Mouse (Mus musculus): Measurements from ENCODE around the gene C1qtnf5.

The C1qtnf5 gene

DNA sequence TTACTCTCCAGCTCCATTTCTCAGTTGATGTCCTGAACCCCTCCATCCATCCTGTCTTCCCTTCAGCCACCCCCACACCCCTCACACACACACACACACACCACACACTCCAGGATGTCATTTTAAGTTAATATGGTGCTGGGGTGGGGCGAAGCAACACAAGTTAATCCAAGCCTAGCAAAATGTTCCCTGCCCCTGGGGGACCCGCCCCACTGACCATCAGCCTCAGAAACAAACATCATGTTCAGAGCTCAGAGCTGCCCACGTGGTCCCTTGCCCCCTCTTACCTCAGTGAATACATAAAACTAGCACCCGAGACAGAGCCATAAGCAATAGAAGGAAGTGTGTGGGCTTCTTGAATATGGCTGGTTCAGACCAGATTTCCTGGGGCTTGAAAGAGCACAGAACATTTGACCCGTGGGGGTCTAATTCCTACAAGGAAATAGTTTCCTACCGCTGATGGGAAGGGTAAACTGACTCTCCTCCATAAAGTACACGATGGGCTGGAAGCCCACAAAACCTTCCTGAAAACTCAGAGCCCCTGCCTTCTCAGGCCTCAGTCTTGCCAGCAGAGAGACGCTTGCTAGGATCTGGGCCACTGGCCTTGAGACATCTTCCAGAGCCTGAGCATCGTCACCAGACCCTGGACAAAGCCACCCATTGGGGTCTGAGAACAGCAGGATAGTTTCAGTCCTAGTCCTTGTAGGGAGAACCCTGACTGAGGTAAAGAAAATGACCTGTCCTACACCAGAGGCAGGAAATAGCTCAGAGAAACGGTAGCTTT lies 26.9 kb upstream of the C1qtnf5 start:
- no peak for DNase-seq (ENCODE audit: low read depth, low spot score)

DNA sequence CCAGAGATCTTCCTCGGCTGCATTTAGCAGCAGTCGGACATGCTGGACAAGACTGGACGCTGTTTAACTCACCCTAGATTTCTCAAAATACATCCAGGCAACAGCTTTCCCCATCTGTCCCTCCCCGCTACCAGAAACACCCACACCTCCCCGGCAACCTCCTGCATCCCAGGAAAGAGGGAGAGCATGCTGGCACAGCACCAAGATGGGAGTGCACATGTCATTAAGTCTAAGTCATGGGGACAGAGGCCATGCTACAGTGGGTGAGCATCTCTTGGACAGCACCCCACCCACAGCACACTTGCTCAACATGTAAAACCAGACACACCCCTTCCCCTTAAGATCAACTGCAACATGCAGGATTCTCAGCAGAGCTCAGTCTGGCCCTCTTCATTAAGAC lies 26.1 kb upstream of the C1qtnf5 start:
- no peak for DNase-seq (ENCODE audit: low read depth, low spot score)

DNA sequence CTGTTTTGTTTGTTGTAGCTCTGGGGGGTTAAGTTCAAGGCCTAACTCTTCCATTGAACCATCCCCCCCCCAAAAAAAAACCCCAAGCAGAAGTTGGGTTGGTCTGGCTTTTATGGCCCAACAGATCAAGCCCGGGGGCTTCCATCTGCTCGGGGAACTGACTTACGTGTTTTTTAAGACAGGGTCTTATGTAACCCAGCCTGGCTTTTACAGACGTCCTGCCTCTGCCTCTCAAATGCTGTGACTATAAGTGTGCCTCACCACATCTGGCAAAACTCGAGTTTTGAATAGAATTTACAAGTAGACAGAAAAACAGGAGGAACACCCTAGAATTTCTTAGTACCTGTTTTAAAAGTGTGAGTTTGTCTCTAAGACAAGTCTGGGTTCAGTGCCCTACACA lies 25.5 kb upstream of the C1qtnf5 start:
- DNase-seq (ENCODE audit: low read depth, low spot score) = no peak

DNA sequence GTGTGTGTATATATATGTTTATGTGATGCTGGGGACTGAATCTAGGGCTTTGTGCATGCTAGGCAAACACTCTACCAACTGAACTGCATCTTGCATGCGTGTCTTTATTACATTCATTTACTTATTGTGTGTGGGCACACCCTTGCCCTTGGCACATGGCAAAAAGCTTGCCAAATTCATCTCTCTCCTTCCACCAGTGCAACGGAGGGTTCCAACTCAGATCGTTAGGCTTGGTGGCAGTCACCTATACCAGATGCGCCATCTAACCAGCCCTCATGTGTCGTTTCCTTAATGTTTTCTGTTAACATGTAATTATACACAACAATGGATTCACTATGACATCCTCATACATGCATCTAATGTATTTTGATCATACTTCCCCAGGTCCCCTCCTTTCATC lies 24.8 kb upstream of the C1qtnf5 start:
- no peak for DNase-seq (ENCODE audit: low read depth, low spot score)

DNA sequence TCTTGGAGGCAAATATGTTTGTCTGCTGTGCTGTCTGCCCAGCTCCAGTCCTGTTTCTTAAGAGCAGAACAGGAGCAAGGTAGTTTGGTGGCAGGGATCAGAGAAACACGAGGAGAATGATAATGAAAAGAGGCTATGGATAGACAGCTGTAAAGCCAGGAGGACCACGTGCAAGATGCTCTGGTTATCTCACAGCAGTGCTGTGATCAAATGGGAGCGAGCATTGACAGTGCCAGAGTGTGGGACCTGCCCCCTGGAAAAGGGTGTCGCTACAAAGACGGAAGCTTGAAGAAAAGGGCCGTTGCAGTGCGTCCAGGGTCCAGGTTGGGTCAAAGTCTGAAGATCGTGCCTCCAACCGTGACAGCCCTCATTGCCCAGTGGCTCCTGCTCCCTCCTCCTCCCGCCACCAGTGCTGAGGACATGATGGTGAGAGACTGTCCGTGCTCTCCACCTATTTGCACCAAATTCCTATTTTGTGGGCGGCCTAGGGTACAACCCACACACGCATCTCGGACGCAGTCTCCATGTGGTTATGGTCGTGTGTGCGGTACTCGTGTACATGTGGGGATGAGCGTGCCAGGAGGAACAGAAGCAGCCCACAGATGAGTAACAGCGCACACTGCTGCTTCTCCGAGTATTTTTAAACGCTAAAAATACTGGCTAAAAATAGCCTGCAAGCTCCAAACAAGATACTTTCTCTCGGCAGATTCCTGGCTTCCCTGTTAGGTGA lies 23.5 kb upstream of the C1qtnf5 start:
- no peak for DNase-seq (ENCODE audit: low read depth, low spot score)

DNA sequence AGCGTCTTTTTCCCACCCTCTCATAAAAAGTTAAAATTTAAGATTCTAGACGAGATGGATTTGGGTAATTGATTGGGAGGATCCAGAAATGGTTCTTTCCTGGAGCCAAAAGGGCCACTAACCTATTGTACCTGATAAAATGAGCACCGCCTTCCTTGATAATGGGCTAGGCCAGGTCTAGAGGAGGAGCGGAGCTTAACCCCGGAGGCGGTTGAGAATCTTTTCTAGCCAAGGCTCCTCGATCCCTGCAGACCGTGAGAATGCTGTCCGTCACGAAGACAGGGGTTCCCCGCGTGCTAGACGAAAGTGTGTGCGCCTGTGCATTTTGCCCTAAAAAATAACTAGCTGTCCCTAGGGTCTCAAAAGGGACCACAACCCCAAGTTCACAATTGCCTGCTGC lies 22.8 kb upstream of the C1qtnf5 start:
- no peak for DNase-seq (ENCODE audit: low read depth, low spot score)

DNA sequence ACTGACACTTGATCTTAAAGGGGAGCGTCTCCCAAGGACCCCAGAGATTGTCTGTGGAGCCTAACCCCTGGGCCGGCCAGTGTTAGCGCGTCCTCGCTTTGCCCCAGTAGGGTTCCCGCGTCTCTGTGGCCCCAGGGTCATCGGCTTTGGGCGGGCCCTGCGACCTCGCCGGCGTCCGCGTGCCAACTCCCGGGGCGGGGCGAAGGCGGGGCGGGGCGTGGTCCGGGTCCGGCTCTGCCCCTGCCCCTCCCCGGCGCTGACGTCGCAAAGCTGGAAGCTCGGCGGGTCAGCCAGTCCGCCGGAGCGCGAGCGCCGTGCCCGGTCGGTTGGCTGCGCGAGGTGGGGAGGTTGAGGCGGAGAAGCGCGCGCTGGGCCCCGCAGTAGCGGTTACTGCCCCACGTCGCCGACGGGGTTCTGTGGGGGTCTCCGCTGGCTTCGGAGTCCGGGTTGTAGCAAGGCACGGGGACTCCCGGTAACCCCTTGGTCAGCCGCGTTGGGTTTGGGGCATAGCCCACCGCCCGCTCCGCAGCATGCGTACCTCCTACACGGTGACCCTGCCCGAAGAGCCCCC lies 22.3 kb upstream of the C1qtnf5 start:
- DNase-seq (ENCODE audit: low read depth, low spot score) = peak; percentile 74

DNA sequence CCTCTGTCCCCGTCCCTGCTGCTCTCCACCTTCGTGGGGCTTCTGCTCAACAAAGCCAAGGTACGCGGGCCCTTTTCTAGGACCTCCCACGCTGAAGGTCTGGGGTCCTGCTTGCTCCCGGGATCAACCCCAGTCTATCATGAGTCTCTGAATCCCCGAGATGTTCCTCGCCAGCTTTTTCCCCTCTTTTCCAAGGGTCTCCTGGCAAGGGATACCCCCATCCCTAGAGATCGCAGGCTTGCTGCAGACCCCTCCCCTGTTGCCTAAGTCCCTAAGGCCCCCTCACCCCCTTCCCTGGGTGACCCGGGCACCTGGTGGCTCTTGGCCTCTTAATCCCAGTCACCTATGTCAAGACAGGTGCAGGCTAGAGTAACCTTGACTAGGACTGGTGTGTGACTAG lies 21.8 kb upstream of the C1qtnf5 start:
- no peak for DNase-seq (ENCODE audit: low read depth, low spot score)

DNA sequence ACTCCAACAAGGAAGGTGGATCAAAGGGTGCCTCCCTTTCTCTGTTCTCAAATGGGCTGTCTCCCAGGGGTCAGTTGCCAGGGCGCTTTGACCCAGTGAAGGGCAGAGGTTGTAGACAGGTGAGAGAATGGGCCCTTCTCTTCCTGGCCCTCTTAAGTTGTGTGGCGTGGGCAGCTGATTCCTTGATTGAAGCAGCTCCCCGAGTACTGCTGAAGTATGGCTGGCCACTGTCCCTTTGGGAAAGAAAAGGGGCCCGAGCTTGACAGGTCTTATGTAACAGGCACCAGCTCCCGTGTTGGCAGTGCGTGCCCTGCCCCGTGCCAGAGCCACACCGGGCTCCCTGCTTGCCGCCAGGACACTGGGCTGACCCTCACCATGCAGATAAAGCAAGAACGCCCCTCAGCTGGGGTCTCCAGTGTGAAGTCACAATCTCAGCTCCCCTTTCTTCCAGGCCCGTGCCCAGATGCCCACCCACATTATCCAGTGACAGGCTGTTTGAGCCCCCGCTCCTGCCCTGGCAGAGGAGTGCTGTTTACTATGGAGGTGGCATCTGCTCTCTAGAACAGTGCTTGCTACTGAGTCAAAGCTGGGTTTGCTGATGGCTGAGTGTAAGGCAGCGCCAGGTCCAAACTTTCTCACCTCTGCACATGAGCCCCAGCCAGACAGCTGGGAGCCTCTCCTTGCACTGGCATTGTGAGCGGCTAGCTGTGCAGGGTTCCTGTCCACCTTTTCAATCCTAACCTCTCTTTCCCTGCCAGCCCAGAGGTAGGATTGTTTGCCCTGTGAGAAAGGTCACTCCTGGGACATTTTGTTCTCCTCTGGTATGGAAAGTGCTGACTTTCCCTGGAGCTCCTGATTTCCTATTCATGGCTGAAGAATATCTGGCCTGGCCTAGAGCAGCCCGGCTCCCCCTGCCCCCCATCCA lies 21.0 kb upstream of the C1qtnf5 start:
- no peak for DNase-seq (ENCODE audit: low read depth, low spot score)

DNA sequence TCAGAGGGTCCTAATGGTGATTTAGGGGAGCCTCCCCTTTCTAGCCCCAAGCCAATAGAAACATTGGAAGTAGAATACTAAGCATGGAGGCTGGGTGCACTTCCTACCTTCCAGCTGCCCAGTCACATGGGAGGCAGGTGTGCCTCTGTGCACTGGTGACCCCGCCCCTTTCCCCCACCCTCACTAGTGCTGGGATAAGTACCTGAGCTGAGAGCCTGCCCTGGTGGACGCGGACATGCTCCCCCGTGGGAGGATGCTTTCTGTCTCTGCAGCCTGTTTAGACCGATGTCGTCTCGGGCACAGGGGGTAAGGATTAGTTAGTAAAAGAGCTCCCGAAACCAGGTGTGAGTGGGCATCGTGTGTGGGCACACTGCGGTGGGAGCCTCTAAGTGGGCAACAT lies 20.1 kb upstream of the C1qtnf5 start:
- no peak for DNase-seq (ENCODE audit: low read depth, low spot score)

DNA sequence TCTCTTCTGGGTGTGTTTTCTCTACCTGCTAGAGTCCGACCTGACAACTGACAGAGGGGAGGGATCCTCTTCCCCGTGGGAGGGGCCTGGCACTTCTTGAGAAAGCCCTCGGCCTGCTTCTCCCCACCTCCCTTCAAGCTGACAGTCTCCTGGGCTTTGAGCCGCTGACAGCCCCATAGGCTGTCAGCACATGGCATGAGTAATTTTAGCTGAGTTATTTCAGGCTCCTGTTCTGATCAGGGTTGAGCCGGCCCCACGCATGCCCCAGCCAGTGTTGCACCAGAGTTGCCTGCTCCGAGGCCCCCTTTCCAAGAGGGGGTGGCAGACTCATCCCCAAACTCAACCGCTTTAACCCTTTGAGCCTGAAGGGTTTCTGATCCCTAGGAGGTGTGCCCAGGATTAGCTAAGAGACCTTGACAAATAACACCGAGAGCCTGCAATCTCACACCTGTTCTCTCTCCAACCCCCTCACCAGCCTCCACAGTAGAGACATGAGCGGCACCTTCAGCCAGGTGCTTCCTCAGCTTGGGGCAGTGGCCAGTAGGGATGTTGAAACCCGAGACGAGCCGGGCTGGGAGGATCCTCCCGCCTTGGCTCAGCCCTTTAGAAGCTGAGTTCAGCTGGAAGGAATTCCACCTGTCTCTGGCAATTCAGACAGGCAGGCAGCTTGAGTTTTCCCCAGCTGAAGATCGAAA lies 19.1 kb upstream of the C1qtnf5 start:
- no peak for DNase-seq (ENCODE audit: low read depth, low spot score)

DNA sequence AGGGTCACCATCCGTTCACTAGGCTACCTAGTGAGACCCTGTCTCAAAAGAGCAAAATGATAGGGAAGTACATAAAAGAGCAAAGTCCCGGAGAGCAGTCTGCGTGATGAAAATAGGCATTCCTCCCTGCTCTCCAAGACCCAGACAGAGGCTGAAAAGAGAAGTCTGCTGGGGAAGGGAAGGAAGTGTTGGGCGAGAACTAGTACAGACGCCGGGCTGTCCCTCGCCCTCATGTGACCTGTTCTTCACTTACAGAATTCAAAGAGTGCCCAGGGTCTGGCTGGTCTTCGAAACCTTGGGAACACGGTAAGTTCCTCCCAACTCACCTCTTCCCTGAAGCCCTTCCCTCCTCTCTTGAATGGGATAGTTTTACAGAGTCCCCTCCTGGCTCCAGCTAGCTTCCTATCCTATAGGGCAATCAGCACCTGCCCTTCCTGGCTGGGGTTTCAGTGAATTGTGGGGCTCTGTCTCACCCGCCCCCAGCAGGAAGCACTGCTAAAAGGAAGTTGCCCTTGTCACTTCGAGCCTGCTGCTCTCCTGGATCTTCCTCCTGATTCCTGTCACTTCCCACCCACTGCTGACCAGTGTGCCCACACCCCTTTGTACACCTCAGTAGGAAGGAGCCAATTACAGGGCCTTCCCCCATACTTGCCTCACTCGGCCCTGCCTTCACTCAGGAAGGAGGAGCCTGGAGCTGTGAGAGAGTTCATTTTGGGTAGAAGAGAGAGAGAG lies 18.0 kb upstream of the C1qtnf5 start:
- DNase-seq (ENCODE audit: low read depth, low spot score) = no peak

DNA sequence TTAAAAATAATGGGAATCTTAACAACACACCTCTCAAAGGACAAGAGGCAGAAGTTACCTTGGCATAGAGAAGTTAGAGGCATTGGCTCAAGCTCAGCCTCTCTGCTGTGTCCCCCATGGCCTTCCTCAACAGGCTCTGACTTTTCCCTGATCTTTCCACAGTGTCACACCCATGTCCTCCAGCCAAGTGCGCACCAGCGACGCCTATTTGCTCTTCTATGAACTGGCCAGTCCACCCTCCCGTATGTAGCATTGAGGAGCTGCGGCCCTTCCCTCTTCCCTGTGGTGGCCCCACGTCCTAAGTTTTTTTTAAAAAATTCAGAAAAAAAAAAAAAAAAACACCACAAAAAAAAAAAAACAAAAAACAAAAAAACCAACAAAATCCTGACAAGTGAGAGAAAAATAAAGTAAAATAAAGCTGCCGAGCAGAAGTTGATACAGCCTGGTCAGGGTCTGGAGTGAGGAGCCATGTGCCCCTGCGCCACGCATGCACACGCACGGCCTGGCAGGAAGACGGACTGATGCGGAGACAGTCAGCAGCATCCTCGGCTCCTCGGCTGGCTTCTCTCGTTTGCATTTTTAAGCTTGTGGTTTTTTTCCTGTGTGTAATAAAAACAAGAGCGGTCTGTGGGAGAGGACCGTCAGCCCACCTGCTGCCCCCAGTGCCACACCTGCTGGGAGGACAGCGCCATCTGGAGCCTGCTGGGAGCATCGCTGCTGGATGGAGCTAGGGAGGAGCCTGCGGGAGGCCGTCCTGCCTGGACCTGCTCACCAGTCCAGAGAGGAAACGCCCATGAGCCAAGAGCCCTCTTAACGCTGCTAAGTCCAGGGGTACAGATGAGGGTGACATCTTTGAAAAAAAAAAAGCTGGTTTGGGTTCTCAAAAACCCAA lies 13.2 kb upstream of the C1qtnf5 start:
- DNase-seq (ENCODE audit: low read depth, low spot score) = peak; percentile 63

DNA sequence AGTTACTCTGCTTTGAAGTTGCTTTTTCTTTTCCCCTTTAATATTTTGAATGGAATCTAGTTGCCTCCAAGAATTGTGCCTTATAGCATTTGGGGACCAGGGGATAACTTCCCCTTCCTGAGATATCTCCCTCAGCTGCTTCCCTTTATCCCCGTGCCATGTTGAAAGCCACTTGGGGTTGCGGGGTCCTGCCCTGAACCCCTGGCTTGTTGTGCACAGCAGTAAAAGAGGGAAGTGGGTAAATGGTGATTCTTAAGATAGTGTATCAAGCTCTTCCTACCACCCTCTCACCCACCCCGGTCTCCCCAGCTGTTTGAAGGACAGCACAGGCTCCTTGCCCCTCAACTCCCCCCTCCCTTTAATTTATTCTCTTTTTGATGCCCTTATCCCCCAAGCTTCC lies 12.3 kb upstream of the C1qtnf5 start:
- DNase-seq (ENCODE audit: low read depth, low spot score) = no peak

DNA sequence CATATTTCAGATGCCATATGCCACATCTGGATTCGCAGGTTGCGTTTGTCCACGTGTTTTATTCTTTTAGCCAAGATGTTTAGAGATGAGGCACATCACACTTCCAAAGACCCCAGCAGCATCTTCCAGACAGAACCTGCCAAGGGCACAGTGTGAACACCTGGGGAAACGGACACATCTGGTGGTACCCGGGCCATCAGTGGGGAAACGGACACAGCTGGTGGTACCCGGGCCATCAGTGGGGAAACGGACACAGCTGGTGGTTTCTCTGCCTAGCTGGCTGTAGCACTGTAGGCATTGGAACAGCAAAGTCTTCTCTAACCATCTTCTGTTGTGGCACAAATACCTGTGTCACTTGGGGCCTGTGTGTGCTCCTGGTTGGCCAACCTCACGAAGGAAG lies 11.3 kb upstream of the C1qtnf5 start:
- DNase-seq (ENCODE audit: low read depth, low spot score) = no peak

DNA sequence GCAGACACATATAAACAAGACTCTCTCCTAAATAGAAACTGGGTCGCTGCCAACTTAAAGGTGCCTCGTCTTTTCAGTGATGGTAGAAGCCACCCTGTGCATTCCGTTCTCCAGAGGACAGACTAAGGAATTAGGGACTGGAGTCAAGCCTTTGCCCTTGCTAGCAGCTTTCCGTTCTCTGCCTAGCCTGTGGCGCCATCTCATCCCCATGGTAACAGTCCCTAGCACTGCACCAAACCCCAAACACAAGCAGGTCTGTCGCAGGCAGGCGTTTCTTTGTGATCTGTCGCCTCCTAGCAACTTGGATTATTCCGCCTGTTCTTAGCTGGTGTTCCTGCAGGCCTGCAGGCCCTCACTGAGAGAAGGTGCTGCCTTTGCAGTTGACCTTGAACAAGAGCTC lies 10.5 kb upstream of the C1qtnf5 start:
- DNase-seq (ENCODE audit: low read depth, low spot score) = no peak

DNA sequence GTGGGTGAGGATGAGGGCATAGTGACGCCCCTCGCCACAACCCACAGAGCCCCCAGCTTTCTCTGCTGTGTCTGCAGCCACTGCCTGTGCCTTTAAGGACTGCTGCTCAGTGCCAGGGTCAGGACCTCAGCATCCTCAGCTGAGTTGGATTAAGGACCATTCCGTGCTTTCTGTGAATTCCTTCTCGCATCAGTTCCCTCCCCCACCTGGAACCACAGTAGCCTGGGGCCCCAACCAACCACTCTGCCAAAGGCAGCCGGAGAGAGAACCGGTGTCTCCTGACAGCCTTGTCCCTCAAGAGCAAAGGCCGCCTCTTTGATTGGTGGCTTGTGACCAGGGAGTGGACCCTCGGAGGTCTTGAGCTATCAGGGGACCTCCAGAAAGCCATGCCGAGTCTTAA lies 5.6 kb upstream of the C1qtnf5 start, which contains the start of gene Mfrp:
TSS of gene Mfrp (plus strand) at position 240 of the 400 bp plus-strand sequence.
- DNase-seq (ENCODE audit: low read depth, low spot score) = no peak

DNA sequence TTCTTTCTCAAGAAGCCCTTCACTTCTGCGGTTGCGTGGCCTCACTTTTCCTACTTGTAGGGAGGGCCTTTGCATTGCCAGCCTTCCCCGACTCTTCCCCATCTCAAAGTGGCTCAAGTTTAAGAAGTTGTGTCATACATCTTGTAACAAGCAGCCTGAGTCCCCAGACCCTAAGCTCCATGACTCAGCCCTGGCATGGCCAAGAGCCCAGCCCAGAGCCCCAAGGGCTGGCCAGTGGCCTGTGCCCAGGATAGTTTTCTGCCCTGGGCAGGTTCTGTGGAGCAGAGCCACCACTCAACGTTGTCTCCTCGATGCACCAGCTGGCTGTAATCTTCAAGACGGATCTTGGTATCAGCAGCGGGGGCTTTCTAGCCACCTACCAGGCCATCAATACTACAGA lies 2.2 kb upstream of the C1qtnf5 start:
- no peak for DNase-seq (ENCODE audit: low read depth, low spot score)

DNA sequence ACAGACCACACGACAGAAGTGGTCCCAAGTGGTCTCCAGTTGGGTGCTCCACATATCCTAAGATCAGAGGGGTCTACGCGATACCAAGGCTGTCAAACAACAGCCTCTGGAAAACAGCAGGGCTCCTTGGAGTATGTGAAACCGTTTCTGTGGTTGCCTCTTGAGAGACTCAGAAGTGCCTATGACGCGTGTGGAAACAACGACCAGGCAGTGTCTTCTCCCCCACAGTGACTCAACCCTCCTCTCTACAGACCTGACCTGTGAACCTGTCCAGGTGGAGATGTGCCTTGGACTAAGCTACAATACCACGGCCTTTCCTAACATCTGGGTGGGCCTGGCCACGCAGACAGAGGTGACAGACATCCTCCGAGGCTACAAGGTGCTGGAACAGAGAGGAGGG lies 1.3 kb upstream of the C1qtnf5 start:
- DNase-seq (ENCODE audit: low read depth, low spot score) = no peak
